Mouse (Mus musculus) liver, postnatal 0 days (tissue): Measurements from ENCODE around the gene Actb.

Source experiments
- CTCF ChIP-seq: sonication (generic); IDR thresholded peaks from 2 replicates; pipeline ENCODE4 v1.5.1; 2016; ENCODE audit warnings: antibody characterized with exemption, low read depth
- EP300 ChIP-seq: IDR thresholded peaks from 2 replicates; pipeline ENCODE4 v1.6.1; 2016; ENCODE audit warnings: antibody characterized with exemption, low read depth, mild to moderate bottlenecking

GRCm38 (mm10) chr5:142916593-142916992 is 10.0 kb upstream of the Actb start:
- TF ChIP-seq CTCF (no peak), EP300 (no peak)
